Mouse (Mus musculus) limb, embryonic 14.5 days (tissue): Measurements from ENCODE around the gene AF067061. TPM values are rescaled to one million over a fixed set of nuclear protein-coding genes. Genes with fewer than 3 reads are reported as not detected.
"Not testable (repeated sequence)": the region's sequence is repeated elsewhere in the genome, so short reads cannot be mapped to it uniquely, and the experiment has no call there.

Experiments
- ATAC-seq: fragments of 200-750 bp; cut with Nextera tagmentation; 2 replicates; pipeline ENCODE4 v1.8.0; 2017; ENCODE audit warnings: low read depth, moderate number of reproducible peaks, moderate TSS enrichment; ENCODE audit not compliant: low FRiP score
- DNase-seq: peaks from one replicate; pipeline ENCODE4 v3.0.0-alpha.2; 2015; ENCODE audit warnings: low spot score
- H3K27ac ChIP-seq: fragments of 300-500 bp; sonication (generic); replicated peaks from 2 replicates; pipeline ENCODE4 v1.5.1; 2014; ENCODE audit warnings: low read depth, mild to moderate bottlenecking, low read length, moderate library complexity, mixed read lengths
- H3K27me3 ChIP-seq: fragments of 300-500 bp; sonication (generic); 2 replicates; pipeline ENCODE4 v1.6.1; 2014; ENCODE audit warnings: low read length, mixed read lengths; ENCODE audit not compliant: control insufficient read depth, insufficient read depth
- H3K36me3 ChIP-seq: fragments of 300-500 bp; sonication (generic); 2 replicates; pipeline ENCODE4 v1.6.1; 2014; ENCODE audit warnings: mild to moderate bottlenecking, low read length, moderate library complexity, mixed read lengths; ENCODE audit not compliant: control insufficient read depth, insufficient read depth
- H3K4me1 ChIP-seq: fragments of 300-500 bp; sonication (generic); 2 replicates; pipeline ENCODE4 v1.6.1; 2014; ENCODE audit warnings: antibody characterized with exemption, low read length, mixed read lengths; ENCODE audit not compliant: control insufficient read depth, insufficient read depth
- H3K4me2 ChIP-seq: fragments of 300-500 bp; sonication (generic); replicated peaks from 2 replicates; pipeline ENCODE4 v1.6.1; 2014; ENCODE audit warnings: low read depth, mild to moderate bottlenecking, low read length, moderate library complexity; ENCODE audit not compliant: severe bottlenecking
- H3K4me3 ChIP-seq: fragments of 300-500 bp; sonication (generic); replicated peaks from 2 replicates; pipeline ENCODE4 v1.5.1; 2014; ENCODE audit warnings: low read length
- H3K9ac ChIP-seq: fragments of 300-500 bp; sonication (generic); 2 replicates; pipeline ENCODE4 v1.6.1; 2014; ENCODE audit warnings: mild to moderate bottlenecking, low read depth, low read length, moderate library complexity; ENCODE audit not compliant: severe bottlenecking
- H3K9me3 ChIP-seq: fragments of 300-500 bp; sonication (generic); 2 replicates; pipeline ENCODE4 v1.6.1; 2016; ENCODE audit warnings: low read length; ENCODE audit not compliant: control insufficient read depth
- POLR2A ChIP-seq: fragments of 200-500 bp; IDR thresholded peaks from 2 replicates; pipeline ENCODE4 v1.8.0; 2012; ENCODE audit warnings: inconsistent platforms, mild to moderate bottlenecking, moderate library complexity, borderline replicate concordance; ENCODE audit not compliant: insufficient read depth, insufficient read length; ENCODE audit errors: extremely low read depth
- WGBS: fragments of 180-500 bp; shearing (Covaris S2); extraction: QIAGEN DNeasy Blood & Tissue Kit; methylation state at CpG from one replicate; pipeline ENCODE4 v1.1.7; 2014; 5-methylcytosine and 5-hydroxymethylcytosine counted together
- polyA plus RNA-seq, 2 experiments: library from polyadenylated mRNA; depleted of rRNA in 1 of 2; stranded (reverse) in 1 of 2; unstranded in 1 of 2; fragments of >200 nt; fragmentation: Nextera tagmentation in 1 of 2; extraction: Ambion mirVana in 1 of 2; gene quantifications; 2 replicates each; pipeline versions ENCODE4 v1.2.1 to v1.2.3; 2012 to 2014

Gene AF067061
- polyA plus RNA-seq, 2 experiments, result not detected

- not testable (repeated sequence) for H3K4me2 ChIP-seq, H3K4me1 ChIP-seq, H3K9me3 ChIP-seq, H3K36me3 ChIP-seq, H3K27me3 ChIP-seq, H3K4me3 ChIP-seq, ATAC-seq, H3K27ac ChIP-seq, DNase-seq, H3K9ac ChIP-seq
- WGBS, result 81% methylated on average over 3 of the region's 3 CpGs
Measured at GRCm38 (mm10) chr13:120258817-120259658, 3.9 kb upstream of the AF067061 start.

GRCm38 (mm10) chr13:120259718-120260117 lies 3.2 kb upstream of the AF067061 start:
- H3K27me3 ChIP-seq, H3K4me1 ChIP-seq, DNase-seq, H3K4me2 ChIP-seq, H3K36me3 ChIP-seq, H3K4me3 ChIP-seq, H3K9ac ChIP-seq, H3K27ac ChIP-seq, H3K9me3 ChIP-seq, ATAC-seq: not testable (repeated sequence)
- WGBS, result 61% methylated on average over 3 of the region's 3 CpGs

GRCm38 (mm10) chr13:120277837-120278236 lies 14.9 kb downstream of the AF067061 start:
- not testable (repeated sequence) for ATAC-seq, H3K27ac ChIP-seq, H3K4me3 ChIP-seq, H3K36me3 ChIP-seq, H3K9ac ChIP-seq, H3K9me3 ChIP-seq, DNase-seq, H3K4me1 ChIP-seq, H3K27me3 ChIP-seq, H3K4me2 ChIP-seq
- WGBS, result 45% methylated on average over 1 of the region's 2 CpGs

- no peak for TF ChIP-seq POLR2A
- DNase-seq, result no peak
- no peak overlapping the region for H3K4me2 ChIP-seq
- H3K4me1 ChIP-seq, result no peaks in the 10 kb centered on the region
- H3K27ac ChIP-seq, result no peak overlapping the region
- no peak overlapping the region for H3K9ac ChIP-seq
- no peaks in the 10 kb centered on the region for H3K27me3 ChIP-seq
- no peak for ATAC-seq
- WGBS, result 92% methylated on average over 9 of the region's 9 CpGs
- H3K4me3 ChIP-seq, result no peak overlapping the region
- H3K36me3 ChIP-seq, result no peaks in the 10 kb centered on the region
- no peaks in the 10 kb centered on the region for H3K9me3 ChIP-seq
Measured at GRCm38 (mm10) chr13:120278784-120279183, 15.9 kb downstream of the AF067061 start.

GRCm38 (mm10) chr13:120299324-120299894 lies 36.5 kb downstream of the AF067061 start:
- DNase-seq (no peak), ATAC-seq (no peak)
- no peaks in the 10 kb centered on the region for H3K36me3 ChIP-seq
- H3K27ac ChIP-seq, result no peak overlapping the region
- WGBS, result 68% methylated on average over 1 of the region's 1 CpGs
- H3K9me3 ChIP-seq, result no peaks in the 10 kb centered on the region
- no peak overlapping the region for H3K4me2 ChIP-seq
- H3K27me3 ChIP-seq, result no peaks in the 10 kb centered on the region
- H3K4me1 ChIP-seq, result no peaks in the 10 kb centered on the region
- H3K9ac ChIP-seq, result no peak overlapping the region
- H3K4me3 ChIP-seq, result no peak overlapping the region
- TF ChIP-seq POLR2A, result no peak
